8 mouse cellular contexts compared by ENCODE assay signal in the genomic region with DNA sequence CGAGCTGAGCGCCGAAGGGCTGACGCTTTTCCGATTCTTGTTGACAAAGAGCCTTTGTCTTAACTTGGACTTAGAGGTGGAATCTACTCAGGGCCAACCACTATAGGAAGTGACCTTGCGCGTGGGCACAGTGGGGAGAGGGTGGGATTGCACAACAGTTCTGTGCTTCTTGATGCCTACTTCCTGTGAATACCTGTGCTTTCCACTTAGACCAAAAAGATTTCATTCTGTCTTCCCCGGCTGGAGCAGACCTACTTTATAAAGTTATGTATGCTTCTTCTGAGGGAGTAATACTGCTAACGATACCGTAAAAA. TPM values are rescaled to one million over a fixed set of nuclear protein-coding genes. Genes with fewer than 3 reads are reported as not detected.
DNase-seq lines count a peak whose midpoint lies in the region; ATAC-seq and TF ChIP-seq lines count a peak whose summit lies in the region.

Gene Traip, plus strand, starts transcription at position 215 of the 314 bp plus-strand sequence.

- H3K9me3 ChIP-seq in embryonic facial prominence, embryonic 12.5 days, result no peaks in the 10 kb centered on the region
- no peaks in the 10 kb centered on the region for H3K9me3 ChIP-seq in hindbrain, embryonic 16.5 days (ENCODE audit: control insufficient read depth, low read length)
- H3K9me3 ChIP-seq in midbrain, embryonic 13.5 days, result no peaks in the 10 kb centered on the region

- H3K36me3 ChIP-seq in embryonic facial prominence, embryonic 12.5 days, result no peaks in the 10 kb centered on the region
- H3K36me3 ChIP-seq in hindbrain, embryonic 16.5 days (ENCODE audit: control insufficient read depth, insufficient read depth, low read length), result peaks cover 8% of the 10 kb centered on the region; the same call in 1 of the 2 replicates
- no peaks in the 10 kb centered on the region for H3K36me3 ChIP-seq in midbrain, embryonic 13.5 days

- WGBS in embryonic facial prominence, embryonic 12.5 days, result 83% methylated on average over 10 of the region's 10 CpGs
- 95% methylated on average over 10 of the region's 10 CpGs for WGBS in hindbrain, embryonic 16.5 days
- 91% methylated on average over 10 of the region's 10 CpGs for WGBS in midbrain, embryonic 13.5 days

- peak within 1 kb of the TSS; percentile 64 for H3K9ac ChIP-seq in embryonic facial prominence, embryonic 12.5 days
- H3K9ac ChIP-seq in hindbrain, embryonic 16.5 days (ENCODE audit: low read depth, low read length), result peak within 1 kb of the TSS; percentile 78
- peak within 1 kb of the TSS; percentile 73 for H3K9ac ChIP-seq in midbrain, embryonic 13.5 days (replicated peaks)

- H3K4me1 ChIP-seq in embryonic facial prominence, embryonic 12.5 days, result peaks cover 12% of the 10 kb centered on the region
- H3K4me1 ChIP-seq in hindbrain, embryonic 16.5 days (ENCODE audit: control insufficient read depth, insufficient read depth, low read depth, low read length), result peaks cover 12% of the 10 kb centered on the region
- peaks cover 16% of the 10 kb centered on the region for H3K4me1 ChIP-seq in midbrain, embryonic 13.5 days (replicated peaks)

- no peak for ATAC-seq in embryonic facial prominence, embryonic 12.5 days (ENCODE audit: insufficient number of reproducible peaks, insufficient read depth, low FRiP score, low TSS enrichment)
- no peak for ATAC-seq in hindbrain, embryonic 16.5 days
- ATAC-seq in midbrain, embryonic 13.5 days, result no peak

- no peak for DNase-seq in left cerebral cortex, adult 2 months (ENCODE audit: extremely low spot score in 1 of 2, low spot score in 2 of 2)
- no peak for DNase-seq in left cerebral cortex, postnatal 25 days (ENCODE audit: low spot score in 2 of 2)
- DNase-seq in left cerebral cortex, postnatal 36 days (ENCODE audit: low spot score in 2 of 2), result no peak
- DNase-seq in urinary bladder, postnatal 4 days (ENCODE audit: low spot score in 2 of 2), result no peak
- no peak for DNase-seq in kidney, adult 18-20 months

- intact Hi-C loops in left cerebral cortex, adult 2 months (cut with DNase I), result no loop called here
- intact Hi-C loops in left cerebral cortex, postnatal 25 days (cut with DNase I), result no loop called here
- intact Hi-C loops in left cerebral cortex, postnatal 36 days (cut with DNase I), result no loop called here

- TF ChIP-seq CTCF in left cerebral cortex, adult 2 months (IDR thresholded peaks at IDR 0.05), result no peak

- peak within 1 kb of the TSS; percentile 78 for H3K4me2 ChIP-seq in embryonic facial prominence, embryonic 12.5 days (replicated peaks)
- peak within 1 kb of the TSS; percentile 94 for H3K4me2 ChIP-seq in hindbrain, embryonic 16.5 days (ENCODE audit: low read length)
- peak within 1 kb of the TSS; percentile 86 for H3K4me2 ChIP-seq in midbrain, embryonic 13.5 days (replicated peaks)

- peak within 1 kb of the TSS; percentile 87 for H3K27ac ChIP-seq in left cerebral cortex, adult 2 months
- H3K27ac ChIP-seq in embryonic facial prominence, embryonic 12.5 days, result peak within 1 kb of the TSS; percentile 63; the same call in 1 of the 2 replicates
- H3K27ac ChIP-seq in hindbrain, embryonic 16.5 days (ENCODE audit: low read depth, low read length), result peak within 1 kb of the TSS; percentile 86
- H3K27ac ChIP-seq in midbrain, embryonic 13.5 days, result peak within 1 kb of the TSS; percentile 85

- no peaks in the 10 kb centered on the region for H3K27me3 ChIP-seq in embryonic facial prominence, embryonic 12.5 days
- no peaks in the 10 kb centered on the region for H3K27me3 ChIP-seq in hindbrain, embryonic 16.5 days (replicated peaks; ENCODE audit: control insufficient read depth, insufficient read depth, low read length)
- no peaks in the 10 kb centered on the region for H3K27me3 ChIP-seq in midbrain, embryonic 13.5 days

- peak within 1 kb of the TSS; percentile 54 for H3K4me3 ChIP-seq in left cerebral cortex, adult 2 months
- H3K4me3 ChIP-seq in embryonic facial prominence, embryonic 12.5 days, result peak within 1 kb of the TSS; percentile 78
- H3K4me3 ChIP-seq in hindbrain, embryonic 16.5 days (ENCODE audit: low read length), result peak within 1 kb of the TSS; percentile 63
- H3K4me3 ChIP-seq in midbrain, embryonic 13.5 days (replicated peaks), result peak within 1 kb of the TSS; percentile 64

RNA-seq across cellular contexts. Expression of gene Traip, which starts in this region (rescaled TPM):
- total RNA-seq in left cerebral cortex, adult 2 months (2021), result 10 to 100 TPM in 1 of 2 experiments, 1 to 10 TPM in 1; 9.5 to 10.9 TPM
- total RNA-seq in left cerebral cortex, postnatal 25 days (2021), result 10 to 100 TPM in 1 of 2 experiments, 1 to 10 TPM in 1; 9.5 to 14.9 TPM
- polyA plus RNA-seq in embryonic facial prominence, embryonic 12.5 days (2016; fragmentation: Nextera tagmentation; extraction: Ambion mirVana), result 29.4 and 29.6 TPM in 2 replicates
- polyA plus RNA-seq in hindbrain, embryonic 16.5 days (2015; fragmentation: Nextera tagmentation; extraction: Ambion mirVana), result 10.0 and 10.8 TPM in 2 replicates
- 15.0 and 15.1 TPM in 2 replicates for polyA plus RNA-seq in midbrain, embryonic 13.5 days (2015; fragmentation: Nextera tagmentation; extraction: Ambion mirVana)
- 10 to 100 TPM in 1 of 2 experiments, 1 to 10 TPM in 1; 7.8 to 16.5 TPM for total RNA-seq in left cerebral cortex, postnatal 36 days (2021)
